Mouse (Mus musculus) inflammation-experienced regulatory T-cells (primary cell): ENCODE data around the gene Mlana. TPM values are rescaled to one million over a fixed set of nuclear protein-coding genes. Genes with fewer than 3 reads are reported as not detected.

Experiments
- polyA plus RNA-seq, 2 experiments: library from polyadenylated mRNA; unstranded; fragments of 100-300 nt; shearing (Covaris generic); gene quantifications; one replicate each; pipeline ENCODE4 v1.2.1; 2017

The Mlana gene
- polyA plus RNA-seq: under 1 TPM; 0.35 to 0.69 TPM

GRCm38 (mm10) chr19:29697245-29697874 lies at the start of gene Mlana:
Mlana (plus strand) TSS chr19:29697824.

Other genes with a start within 250 kb of the Mlana start
- 1 to 10 TPM; 8.6 to 9.4 TPM for gene Ric1, start 175.5 kb upstream of the Mlana start, polyA plus RNA-seq
- gene Ermp1, start 49.4 kb upstream of the Mlana start, polyA plus RNA-seq: 10 to 100 TPM; 33.9 to 47.5 TPM
- gene 9930021J03Rik, start 108.2 kb downstream of the Mlana start, polyA plus RNA-seq: 10 to 100 TPM in 1 of 2 experiments, 1 to 10 TPM in 1; 8.1 to 11.1 TPM
- 10 to 100 TPM in 1 of 2 experiments, 1 to 10 TPM in 1; 9.1 to 12.4 TPM for gene Ranbp6, start 115.2 kb downstream of the Mlana start, polyA plus RNA-seq
- 1 to 10 TPM in 1 of 2 experiments, under 1 TPM in 1; 0.31 to 4.4 TPM for gene Il33, start 227.3 kb downstream of the Mlana start, polyA plus RNA-seq